Mouse (Mus musculus) heart, postnatal 0 days (tissue): ENCODE measurements around the gene B230307C23Rik. TPM values are rescaled to one million over a fixed set of nuclear protein-coding genes. Genes with fewer than 3 reads are reported as not detected.

Source experiments
- ATAC-seq: fragments of 200-750 bp; cut with Nextera tagmentation; 2 replicates; pipeline ENCODE4 v1.8.0; 2017; ENCODE audit warnings: low read depth, moderate number of reproducible peaks, moderate library complexity; ENCODE audit not compliant: insufficient read depth
- DNase-seq: peaks from one replicate; pipeline ENCODE4 v3.0.0-alpha.2; 2016; ENCODE audit warnings: low spot score
- H3K27ac ChIP-seq: fragments of 300-500 bp; sonication (generic); 2 replicates; pipeline ENCODE4 v1.5.1; 2014; ENCODE audit warnings: low read depth, mild to moderate bottlenecking
- H3K27me3 ChIP-seq: fragments of 300-500 bp; sonication (generic); 2 replicates; pipeline ENCODE4 v1.6.1; 2014; ENCODE audit warnings: low read length, mixed read lengths; ENCODE audit not compliant: control insufficient read depth, insufficient read depth
- H3K36me3 ChIP-seq: fragments of 300-500 bp; sonication (generic); replicated peaks from 2 replicates; pipeline ENCODE4 v1.6.1; 2014; ENCODE audit warnings: low read length, mixed read lengths; ENCODE audit not compliant: control insufficient read depth, insufficient read depth
- H3K4me1 ChIP-seq: fragments of 300-500 bp; sonication (generic); 2 replicates; pipeline ENCODE4 v1.6.1; 2014; ENCODE audit warnings: antibody characterized with exemption; ENCODE audit not compliant: control insufficient read depth, insufficient read depth
- H3K4me2 ChIP-seq: fragments of 300-500 bp; sonication (generic); 2 replicates; pipeline ENCODE4 v1.6.1; 2014; ENCODE audit warnings: low read depth, mild to moderate bottlenecking, low read length, moderate library complexity
- H3K4me3 ChIP-seq: fragments of 300-500 bp; sonication (generic); 2 replicates; pipeline ENCODE4 v1.5.1; 2014; ENCODE audit warnings: low read depth, low read length
- H3K9ac ChIP-seq: fragments of 300-500 bp; sonication (generic); replicated peaks from 2 replicates; pipeline ENCODE4 v1.6.1; 2014; ENCODE audit warnings: low read depth, low read length, mixed read lengths
- H3K9me3 ChIP-seq: fragments of 300-500 bp; sonication (generic); replicated peaks from 2 replicates; pipeline ENCODE4 v1.6.1; 2016; ENCODE audit warnings: low read length; ENCODE audit not compliant: control insufficient read depth
- CTCF ChIP-seq: IDR thresholded peaks from 2 replicates; pipeline ENCODE4 v1.5.1; 2016; ENCODE audit warnings: antibody characterized with exemption, control low read depth, low read depth
- EP300 ChIP-seq: IDR thresholded peaks from 2 replicates; pipeline ENCODE4 v1.6.1; 2016; ENCODE audit warnings: antibody characterized with exemption, low read depth
- WGBS: fragments of 180-500 bp; shearing (Covaris S2); extraction: QIAGEN DNeasy Blood & Tissue Kit; methylation state at CpG from one replicate; pipeline ENCODE4 v1.1.7; 2014; 5-methylcytosine and 5-hydroxymethylcytosine counted together
- polyA plus RNA-seq: library from polyadenylated mRNA; unstranded; fragments of >200 nt; fragmentation: Nextera tagmentation; extraction: Ambion mirVana; gene quantifications from 2 replicates; pipeline ENCODE4 v1.2.1, GENCODE M21; 2015
- total RNA-seq: library from RNA; depleted of rRNA; stranded (reverse); fragments of >200 nt; gene quantifications from 2 replicates; pipeline ENCODE4 v1.2.3, GENCODE M21; 2014; ENCODE audit warnings: low replicate concordance

Gene B230307C23Rik
- total and polyA plus RNA-seq, 2 experiments from 2014 or later = 4.2 to 13.2 TPM

- peaks cover 19% of the 10 kb centered on the region for H3K4me1 ChIP-seq
- 72% methylated on average over 2 of the region's 2 CpGs for WGBS
- peaks cover 4% of the 10 kb centered on the region; the same call in 1 of the 2 replicates for H3K27me3 ChIP-seq
- no peak overlapping the region for H3K4me2 ChIP-seq
- peaks cover 44% of the 10 kb centered on the region for H3K36me3 ChIP-seq
- no peak overlapping the region for H3K27ac ChIP-seq
- H3K9ac ChIP-seq = no peak overlapping the region
- ATAC-seq (no peak), DNase-seq (no peak)
- H3K9me3 ChIP-seq = no peaks in the 10 kb centered on the region
- TF ChIP-seq EP300 (no peak), CTCF (no peak)
- H3K4me3 ChIP-seq = no peak overlapping the region
Measured at GRCm38 (mm10) chr16:97953300-97953699, 43.8 kb upstream of the B230307C23Rik start.

- DNase-seq (no peak), ATAC-seq (no peak)
- TF ChIP-seq CTCF (no peak), EP300 (no peak)
- peaks cover 4% of the 10 kb centered on the region; the same call in 1 of the 2 replicates for H3K27me3 ChIP-seq
- H3K4me3 ChIP-seq = no peak overlapping the region
- no peaks in the 10 kb centered on the region for H3K9me3 ChIP-seq
- peaks cover 27% of the 10 kb centered on the region for H3K4me1 ChIP-seq
- WGBS = 87% methylated on average over 2 of the region's 2 CpGs
- peaks cover 29% of the 10 kb centered on the region for H3K36me3 ChIP-seq
- no peak overlapping the region for H3K9ac ChIP-seq
- H3K27ac ChIP-seq = no peak overlapping the region
- H3K4me2 ChIP-seq = no peak overlapping the region
Measured at GRCm38 (mm10) chr16:97956011-97956410, 41.1 kb upstream of the B230307C23Rik start.

GRCm38 (mm10) chr16:97957626-97958025 is 39.5 kb upstream of the B230307C23Rik start:
- H3K4me1 ChIP-seq = peaks cover 34% of the 10 kb centered on the region
- H3K4me2 ChIP-seq = 0 out of 2 replicates have a peak overlapping the region, but pooled peaks have one; percentile 19
- H3K4me3 ChIP-seq = no peak overlapping the region
- H3K36me3 ChIP-seq = peaks cover 13% of the 10 kb centered on the region; the same call in 1 of the 2 replicates
- H3K27ac ChIP-seq = peak overlapping the region; percentile 75
- peak; percentile 91 for DNase-seq
- H3K27me3 ChIP-seq = no peaks in the 10 kb centered on the region
- H3K9ac ChIP-seq = no peak overlapping the region
- no peaks in the 10 kb centered on the region for H3K9me3 ChIP-seq
- TF ChIP-seq CTCF (no peak), EP300 (peak; percentile 96)
- peak; percentile 76 for ATAC-seq

- Histone ChIP-seq H3K4me3 (no peak overlapping the region), H3K9ac (no peak overlapping the region), H3K36me3 (0 out of 2 replicates have a peak, but pooled peaks cover 10% of the 10 kb centered on the region), H3K27ac (no peak overlapping the region), H3K27me3 (no peaks in the 10 kb centered on the region), H3K4me2 (0 out of 2 replicates have a peak overlapping the region, but pooled peaks have one; percentile 19), H3K4me1 (peaks cover 34% of the 10 kb centered on the region), H3K9me3 (no peaks in the 10 kb centered on the region)
- no peak for TF ChIP-seq CTCF
- TF ChIP-seq EP300 = no peak
- no peak for ATAC-seq
- no peak for DNase-seq
Measured at GRCm38 (mm10) chr16:97958401-97958973, 38.6 kb upstream of the B230307C23Rik start.

GRCm38 (mm10) chr16:97960348-97960747 is 36.8 kb upstream of the B230307C23Rik start:
- H3K27ac ChIP-seq = no peak overlapping the region
- TF ChIP-seq EP300 (no peak), CTCF (no peak)
- no peak for DNase-seq
- H3K9ac ChIP-seq = no peak overlapping the region
- no peak overlapping the region for H3K4me2 ChIP-seq
- no peaks in the 10 kb centered on the region for H3K9me3 ChIP-seq
- ATAC-seq = no peak
- H3K4me1 ChIP-seq = peaks cover 34% of the 10 kb centered on the region
- 71% methylated on average over 3 of the region's 3 CpGs for WGBS
- 0 out of 2 replicates have a peak, but pooled peaks cover 10% of the 10 kb centered on the region for H3K36me3 ChIP-seq
- no peak overlapping the region for H3K4me3 ChIP-seq
- H3K27me3 ChIP-seq = no peaks in the 10 kb centered on the region
